ENCODE assay signal across 7 mouse cellular contexts in the genomic region with DNA sequence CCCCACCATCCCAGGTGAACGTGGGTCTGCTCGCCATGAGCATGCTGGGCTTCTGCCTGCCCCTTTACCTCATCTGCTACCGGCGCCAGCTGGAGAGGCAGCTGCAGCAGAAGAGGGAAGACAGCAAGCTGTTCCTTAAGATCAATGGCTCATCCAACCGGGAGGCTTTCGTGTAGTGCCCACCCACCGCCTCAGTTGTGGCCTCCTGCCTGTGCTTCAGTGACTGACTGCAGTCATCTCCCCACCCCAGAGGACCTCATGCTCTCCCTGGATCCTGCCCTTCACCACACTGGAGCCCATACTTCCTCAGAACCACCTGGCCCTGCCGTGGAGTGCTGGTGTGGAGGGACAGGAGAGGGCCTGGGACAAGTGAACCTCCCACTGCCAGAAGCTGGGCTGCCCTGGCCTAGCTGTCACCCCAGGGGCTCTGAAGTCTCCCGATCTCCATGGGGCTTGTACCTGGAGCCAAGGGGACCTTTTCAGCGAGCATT. TPM values are rescaled to one million over a fixed set of nuclear protein-coding genes. Genes with fewer than 3 reads are reported as not detected.
DNase-seq lines count a peak whose midpoint lies in the region; ATAC-seq and TF ChIP-seq lines count a peak whose summit lies in the region.

No protein-coding gene starts in this region.

- no peaks in the 10 kb centered on the region for H3K27me3 ChIP-seq in lung, embryonic 14.5 days (ENCODE audit: insufficient read depth, low read length)
- no peaks in the 10 kb centered on the region for H3K27me3 ChIP-seq in forebrain, embryonic 13.5 days
- no peaks in the 10 kb centered on the region for H3K27me3 ChIP-seq in neural tube, embryonic 13.5 days

- WGBS in lung, embryonic 14.5 days, result 4% methylated on average over 10 of the region's 10 CpGs
- 13% methylated on average over 10 of the region's 10 CpGs for WGBS in forebrain, embryonic 13.5 days
- WGBS in neural tube, embryonic 13.5 days, result 12% methylated on average over 10 of the region's 10 CpGs

- H3K4me3 ChIP-seq in lung, embryonic 14.5 days (ENCODE audit: low read depth, low read length), result no peak overlapping the region
- H3K4me3 ChIP-seq in forebrain, embryonic 13.5 days, result no peak overlapping the region
- no peak overlapping the region for H3K4me3 ChIP-seq in neural tube, embryonic 13.5 days

- H3K27ac ChIP-seq in lung, embryonic 14.5 days (ENCODE audit: low read depth), result peak overlapping the region; percentile 87
- peak overlapping the region; percentile 59 for H3K27ac ChIP-seq in forebrain, embryonic 13.5 days
- peak overlapping the region; percentile 79 for H3K27ac ChIP-seq in neural tube, embryonic 13.5 days (replicated peaks)

- H3K9ac ChIP-seq in lung, embryonic 14.5 days, result peak overlapping the region; percentile 1; the same call in 1 of the 2 replicates
- peak overlapping the region; percentile 17 for H3K9ac ChIP-seq in forebrain, embryonic 13.5 days
- peak overlapping the region; percentile 49 for H3K9ac ChIP-seq in neural tube, embryonic 13.5 days

- 0 out of 2 replicates have a peak, but pooled peaks have one; percentile 20 for ATAC-seq in lung, embryonic 14.5 days (ENCODE audit: insufficient read depth)
- peak; percentile 34; the same call in 1 of the 2 replicates for ATAC-seq in forebrain, embryonic 13.5 days
- peak; percentile 13; the same call in 1 of the 2 replicates for ATAC-seq in neural tube, embryonic 13.5 days (ENCODE audit: low read depth)

- no peak for TF ChIP-seq CTCF in lung, embryonic 14.5 days (IDR thresholded peaks at IDR 0.05; ENCODE audit: low read depth)

- no peaks in the 10 kb centered on the region for H3K36me3 ChIP-seq in lung, embryonic 14.5 days (ENCODE audit: insufficient read depth)
- peaks cover 33% of the 10 kb centered on the region for H3K36me3 ChIP-seq in forebrain, embryonic 13.5 days (ENCODE audit: poor library complexity, severe bottlenecking)
- H3K36me3 ChIP-seq in neural tube, embryonic 13.5 days, result peaks cover 39% of the 10 kb centered on the region

- DNase-seq in lung, embryonic 14.5 days, result no peak
- DNase-seq in lung, postnatal 10 days, result no peak
- DNase-seq in left cerebral cortex, postnatal 25 days (ENCODE audit: low spot score in 2 of 2), result peak; percentile 54 to 58
- no peak for DNase-seq in urinary bladder, postnatal 25 days (ENCODE audit: low spot score)
- DNase-seq in kidney, postnatal 36 days, result no peak

- peaks cover 4% of the 10 kb centered on the region; the same call in 1 of the 2 replicates for H3K4me1 ChIP-seq in lung, embryonic 14.5 days (ENCODE audit: insufficient read depth)
- H3K4me1 ChIP-seq in forebrain, embryonic 13.5 days, result peaks cover 17% of the 10 kb centered on the region
- H3K4me1 ChIP-seq in neural tube, embryonic 13.5 days (replicated peaks), result peaks cover 22% of the 10 kb centered on the region

- intact Hi-C loops in left cerebral cortex, postnatal 25 days (cut with DNase I), result loop anchor here (5.0 to 10.0 kb wide), 2 partner anchors 170 to 398 kb away; partner anchors contain the start of gene Ovca2

- H3K9me3 ChIP-seq in lung, embryonic 14.5 days (ENCODE audit: low read depth, low read length), result no peaks in the 10 kb centered on the region
- no peaks in the 10 kb centered on the region for H3K9me3 ChIP-seq in forebrain, embryonic 13.5 days (replicated peaks)
- no peaks in the 10 kb centered on the region for H3K9me3 ChIP-seq in neural tube, embryonic 13.5 days

- H3K4me2 ChIP-seq in lung, embryonic 14.5 days, result peak overlapping the region; percentile 38
- H3K4me2 ChIP-seq in forebrain, embryonic 13.5 days, result 0 out of 2 replicates have a peak overlapping the region, but pooled peaks have one; percentile 19
- H3K4me2 ChIP-seq in neural tube, embryonic 13.5 days, result peak overlapping the region; percentile 6; the same call in 1 of the 2 replicates

RNA-seq across cellular contexts. Expression of gene Pitpna, which starts 15.6 kb away (rescaled TPM):
- polyA plus RNA-seq in lung, embryonic 14.5 days (2014; fragmentation: Nextera tagmentation; extraction: Ambion mirVana), result 84.7 and 89.6 TPM in 2 replicates
- 70.0 and 70.8 TPM in 2 replicates for polyA plus RNA-seq in forebrain, embryonic 13.5 days (2015; fragmentation: Nextera tagmentation; extraction: Ambion mirVana)
- total RNA-seq in left cerebral cortex, postnatal 25 days (2021), result 100 to 1,000 TPM; 330 to 346 TPM
- polyA plus RNA-seq in neural tube, embryonic 13.5 days (2015; fragmentation: Nextera tagmentation; extraction: Ambion mirVana), result 122 and 128 TPM in 2 replicates

RNA-seq across cellular contexts. Expression of gene Slc43a2, which starts 40.9 kb away (rescaled TPM):
- polyA plus RNA-seq in lung, embryonic 14.5 days (2014; fragmentation: Nextera tagmentation; extraction: Ambion mirVana), result 4.0 and 6.4 TPM in 2 replicates
- 11.3 and 11.7 TPM in 2 replicates for polyA plus RNA-seq in forebrain, embryonic 13.5 days (2015; fragmentation: Nextera tagmentation; extraction: Ambion mirVana)
- 10 to 100 TPM; 50.3 to 59.4 TPM for total RNA-seq in left cerebral cortex, postnatal 25 days (2021)
- 17.5 and 20.4 TPM in 2 replicates for polyA plus RNA-seq in neural tube, embryonic 13.5 days (2015; fragmentation: Nextera tagmentation; extraction: Ambion mirVana)

RNA-seq across cellular contexts. Expression of gene Inpp5k, which starts 58.4 kb away (rescaled TPM):
- polyA plus RNA-seq in lung, embryonic 14.5 days (2014; fragmentation: Nextera tagmentation; extraction: Ambion mirVana), result 23.1 and 24.9 TPM in 2 replicates
- 32.7 and 33.8 TPM in 2 replicates for polyA plus RNA-seq in forebrain, embryonic 13.5 days (2015; fragmentation: Nextera tagmentation; extraction: Ambion mirVana)
- total RNA-seq in left cerebral cortex, postnatal 25 days (2021), result 10 to 100 TPM; 38.5 to 41.3 TPM
- 39.9 and 42.8 TPM in 2 replicates for polyA plus RNA-seq in neural tube, embryonic 13.5 days (2015; fragmentation: Nextera tagmentation; extraction: Ambion mirVana)

RNA-seq across cellular contexts. Expression of gene Scarf1, which starts 59.0 kb away (rescaled TPM):
- polyA plus RNA-seq in lung, embryonic 14.5 days (2014; fragmentation: Nextera tagmentation; extraction: Ambion mirVana), result 11.6 and 15.2 TPM in 2 replicates
- polyA plus RNA-seq in forebrain, embryonic 13.5 days (2015; fragmentation: Nextera tagmentation; extraction: Ambion mirVana), result 3.3 TPM in 2 replicates
- total RNA-seq in left cerebral cortex, postnatal 25 days (2021), result 1 to 10 TPM; 1.7 to 2.1 TPM
- polyA plus RNA-seq in neural tube, embryonic 13.5 days (2015; fragmentation: Nextera tagmentation; extraction: Ambion mirVana), result 4.7 TPM in 2 replicates

Comparison
In these comparisons a context has a peak if more than half of its experiments do, and no peak if none do; other contexts are left out.
1. DNase-seq: peak in left cerebral cortex, postnatal 25 days (2 of 2); none in lung, embryonic 14.5 days (single experiment), lung, postnatal 10 days (single experiment), urinary bladder, postnatal 25 days (single experiment) and kidney, postnatal 36 days (0 of 2).
2. Peak in every context shown above with its lines, with median percentiles within 50 percentile points of each other: ATAC-seq, H3K27ac ChIP-seq, H3K4me2 ChIP-seq and H3K9ac ChIP-seq.